Mouse (Mus musculus) spleen, adult 12 weeks (tissue): ENCODE data around the gene Lcn8.
"Not testable (repeated sequence)": the region's sequence is repeated elsewhere in the genome, so short reads cannot be mapped to it uniquely, and the experiment has no call there.

Experiments used
- DNase-seq: peaks from one replicate; pipeline ENCODE4 v3.0.0; 2022; ENCODE audit warnings: low spot score

The Lcn8 gene

DNA sequence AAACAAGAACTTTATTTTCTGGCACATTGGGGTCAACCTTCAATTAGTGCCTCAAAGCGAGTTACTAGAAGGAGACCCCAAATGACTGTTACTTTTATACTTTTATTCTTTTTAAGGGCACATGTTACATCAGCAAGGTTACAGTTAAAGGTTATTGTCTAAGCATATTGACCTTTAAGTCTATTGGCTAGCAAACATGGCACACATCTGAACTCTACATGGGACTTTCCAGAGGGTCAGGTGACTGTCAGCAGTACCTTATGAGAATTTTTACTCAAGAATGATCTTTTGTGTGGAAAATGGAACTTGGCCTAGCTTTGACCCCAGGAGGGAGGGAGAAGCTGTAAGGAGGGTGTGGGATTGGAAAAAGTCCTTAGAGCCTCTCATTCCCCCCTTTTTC, 13.6 kb downstream of the Lcn8 start:
- DNase-seq = no peak

DNA sequence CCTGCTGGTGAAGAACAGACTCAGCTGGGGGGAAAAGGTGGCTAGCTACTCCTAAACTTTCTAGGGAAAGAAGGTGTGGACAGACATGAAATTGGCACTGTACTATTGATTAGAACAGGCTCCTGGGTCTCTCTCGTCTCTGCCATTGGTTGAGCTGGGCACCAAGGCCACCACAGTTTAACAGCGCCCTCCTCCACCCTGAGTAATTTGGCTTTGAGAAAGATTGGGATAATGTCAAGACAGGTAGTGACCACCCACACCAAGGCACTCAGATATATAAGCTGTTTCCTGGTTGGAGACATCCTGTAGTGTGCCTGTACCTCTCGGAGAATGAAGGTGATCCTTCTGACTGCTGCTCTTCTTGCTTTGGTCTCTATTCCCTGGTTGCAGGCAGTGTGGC, 23.6 kb downstream of the Lcn8 start, which contains the start of gene Lcn6:
Gene Lcn6 (plus strand): TSS at position 301 of the 400 bp plus-strand sequence.
- DNase-seq = no peak

DNA sequence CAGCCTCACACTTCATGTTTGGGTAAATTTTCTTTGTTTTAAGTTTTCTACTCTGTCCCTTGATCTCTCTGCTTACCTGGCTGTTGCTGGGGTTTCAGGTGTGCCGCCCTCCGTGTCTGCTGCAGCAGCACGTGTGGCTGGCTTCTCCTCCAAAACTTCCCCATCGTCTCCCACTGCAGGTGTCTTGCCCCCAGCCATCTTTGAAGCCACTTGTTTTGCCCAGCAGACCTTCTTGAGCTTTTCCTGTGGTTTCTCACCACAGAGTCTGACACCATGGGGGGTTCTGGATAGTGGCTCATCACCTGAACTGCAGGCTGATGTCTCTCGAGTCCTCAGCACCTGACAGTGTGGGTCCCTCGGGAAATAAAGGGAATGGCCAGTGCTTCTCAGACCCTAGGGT, 26.6 kb downstream of the Lcn8 start:
- no peak for DNase-seq

GRCm38 (mm10) chr2:25682426-25682825, 29.5 kb downstream of the Lcn8 start, which contains the start of gene Lcn10:
Gene Lcn10 (plus strand): TSS chr2:25682726.
- no peak for DNase-seq

DNA sequence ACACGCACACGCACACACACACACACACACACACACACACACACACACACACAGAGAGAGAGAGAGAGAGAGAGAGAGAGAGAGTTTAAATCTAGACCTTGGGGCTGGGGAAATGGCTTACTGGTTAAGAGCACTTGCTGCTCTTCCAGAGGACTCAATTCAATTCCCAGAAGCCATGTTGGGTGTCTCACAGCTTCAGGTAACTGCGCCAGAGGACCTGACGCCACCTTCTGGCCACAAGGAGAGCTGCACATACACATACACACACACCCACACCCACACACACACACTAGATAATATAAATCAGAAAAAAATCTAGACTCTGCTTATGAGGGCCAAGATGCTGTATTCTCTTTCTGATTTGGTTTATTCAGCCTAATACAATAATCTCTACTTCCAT, 34.0 kb downstream of the Lcn8 start:
- DNase-seq = no peak

DNA sequence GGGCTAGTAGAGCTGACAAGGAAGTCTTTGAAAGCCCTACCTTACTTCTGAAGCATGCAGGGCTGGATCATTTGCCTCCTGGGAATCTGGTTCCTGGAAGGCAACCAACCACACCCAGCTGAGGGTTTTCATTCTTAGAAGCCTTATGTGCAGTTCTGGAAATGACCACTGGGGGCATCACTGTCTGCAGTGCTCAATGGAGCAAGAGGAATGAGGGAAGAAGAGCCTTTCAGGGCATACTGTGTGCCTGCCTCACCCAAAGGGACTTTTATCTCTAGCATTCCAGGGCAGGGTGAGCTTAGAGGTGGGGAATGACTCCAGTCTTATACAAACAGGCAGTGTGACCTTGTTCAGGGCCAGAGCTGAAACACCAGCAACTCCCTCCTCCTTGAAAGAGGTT, 41.7 kb downstream of the Lcn8 start:
- peak; percentile 29 for DNase-seq

GRCm38 (mm10) chr2:25696951-25697350, 44.0 kb downstream of the Lcn8 start:
- no peak for DNase-seq

- no peak for DNase-seq
Measured at GRCm38 (mm10) chr2:25698696-25699095, 45.8 kb downstream of the Lcn8 start.

DNA sequence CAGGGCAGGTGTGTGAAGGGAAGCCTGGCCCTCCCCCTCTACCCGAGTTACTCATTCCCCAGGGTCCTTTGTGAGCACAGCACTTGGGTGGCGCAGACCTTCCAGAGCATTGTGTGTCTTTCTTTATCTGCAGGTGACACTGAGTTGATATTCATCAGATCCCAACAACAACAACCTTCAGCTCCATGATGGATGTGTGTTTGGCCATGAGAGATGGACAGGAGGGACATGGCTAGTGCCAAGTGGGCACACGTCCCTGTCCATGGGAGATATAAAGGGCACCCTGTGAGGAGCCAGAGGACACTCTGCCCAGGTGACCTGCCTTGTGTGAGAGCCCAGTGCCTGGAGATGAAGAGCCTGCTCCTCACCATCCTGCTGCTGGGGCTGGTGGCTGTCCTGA, 46.8 kb downstream of the Lcn8 start, which contains the start of gene Obp2a:
Gene Obp2a (plus strand): TSS at position 301 of the 400 bp plus-strand sequence.
- DNase-seq = not testable (repeated sequence)

DNA sequence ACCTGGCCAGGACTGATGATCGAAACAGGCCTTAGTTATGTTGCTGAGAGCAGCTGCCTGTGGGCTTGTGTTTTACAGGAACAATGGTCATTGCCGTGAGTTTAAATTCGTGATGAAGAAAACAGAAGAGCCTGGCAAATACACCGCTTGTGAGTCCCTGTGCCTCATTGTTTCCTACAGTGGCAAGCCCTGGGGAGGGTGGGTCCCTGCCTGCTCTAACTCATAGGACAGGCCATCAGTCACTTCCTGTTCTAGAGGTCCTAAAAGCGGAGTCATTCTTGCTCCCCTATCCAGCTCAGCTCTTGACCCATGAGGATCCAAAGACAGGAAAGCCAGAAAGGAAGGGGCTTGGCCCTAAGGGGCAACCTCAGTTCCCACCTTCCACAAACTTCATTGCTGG, 48.1 kb downstream of the Lcn8 start:
- DNase-seq = no peak

DNA sequence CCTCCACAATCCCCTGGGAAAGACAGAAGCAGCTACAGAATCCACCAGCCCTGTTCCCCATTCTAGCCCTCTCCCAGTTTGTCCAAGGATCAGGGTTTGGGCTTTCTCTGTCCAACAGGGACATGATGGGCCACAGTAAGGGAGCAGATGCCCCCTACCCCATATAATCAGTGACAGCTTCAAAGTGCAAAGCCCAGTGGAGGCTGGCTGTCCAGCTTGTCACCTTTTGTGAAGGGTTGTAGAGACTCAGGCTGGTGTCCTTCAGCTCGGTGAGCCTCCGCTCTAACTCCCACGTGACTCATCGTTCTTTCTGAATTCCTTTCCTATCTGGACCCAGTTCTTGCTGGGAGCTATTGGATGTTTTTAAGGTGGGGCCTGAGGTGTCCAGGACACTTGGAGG, 50.8 kb downstream of the Lcn8 start:
- no peak for DNase-seq
